Mouse (Mus musculus): Measurements from ENCODE around the gene Rpl7a.

GRCm38 (mm10) chr2:26951346-26951905 lies 40.9 kb downstream of the Rpl7a start:
- no peak for TF ChIP-seq CTCF (IDR thresholded peaks at IDR 0.05; ENCODE audit: control insufficient read depth, insufficient read depth, insufficient read length)
- no peak for TF ChIP-seq MAX (IDR thresholded peaks at IDR 0.05)
- TF ChIP-seq MYOD1 (IDR thresholded peaks at IDR 0.05; ENCODE audit: control insufficient read depth, insufficient read length, low read depth): no peak
